Comparison of ENCODE assay signal across 8 mouse cellular contexts in the genomic region with DNA sequence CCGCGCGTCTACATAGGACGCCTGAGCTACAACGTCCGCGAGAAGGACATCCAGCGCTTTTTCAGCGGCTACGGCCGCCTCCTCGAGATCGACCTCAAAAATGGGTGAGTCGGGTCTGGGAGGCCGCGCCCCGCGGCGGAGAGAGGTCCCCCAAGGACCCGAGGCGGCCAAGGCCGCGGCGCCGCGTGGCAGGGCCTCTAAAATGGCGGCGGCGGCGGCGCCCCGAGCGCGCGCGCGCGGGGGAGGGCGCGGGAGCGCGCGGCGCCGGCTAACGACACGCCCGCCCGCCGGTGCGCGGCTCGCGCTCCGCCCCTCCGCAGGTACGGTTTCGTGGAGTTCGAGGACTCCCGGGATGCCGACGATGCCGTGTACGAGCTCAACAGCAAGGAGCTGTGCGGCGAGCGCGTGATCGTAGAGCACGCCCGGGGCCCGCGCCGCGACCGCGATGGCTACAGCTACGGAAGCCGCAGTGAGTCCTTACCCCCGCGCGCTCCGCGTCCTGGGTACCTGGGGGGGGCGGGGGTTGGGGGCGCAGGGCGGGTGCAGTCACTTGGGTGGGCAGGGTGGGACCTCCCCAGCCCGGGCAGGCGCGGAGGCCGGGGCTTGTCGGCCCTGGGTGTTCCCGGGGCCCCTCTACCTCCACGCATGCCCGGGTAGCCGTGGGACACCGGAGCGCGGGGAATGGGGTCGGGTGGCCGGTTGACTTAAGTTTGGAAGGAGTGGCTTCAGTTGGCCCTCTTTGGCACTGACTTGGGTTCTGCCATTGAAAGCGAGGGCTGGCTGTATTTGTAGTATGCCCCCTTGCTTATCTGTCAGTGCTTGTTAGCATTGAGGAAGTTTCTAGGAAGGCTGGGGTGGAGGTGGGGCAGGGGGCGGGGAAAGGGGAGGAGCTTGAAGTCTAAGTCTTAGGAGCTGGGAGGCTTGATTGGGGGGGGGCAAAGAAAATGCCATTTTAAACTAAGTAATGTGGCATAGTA. TPM values are rescaled to one million over a fixed set of nuclear protein-coding genes. Genes with fewer than 3 reads are reported as not detected.
A peak's percentile ranks its signal among the peaks of the same experiment; 100 is the strongest.
DNase-seq lines count a peak whose midpoint lies in the region; ATAC-seq and TF ChIP-seq lines count a peak whose summit lies in the region.

No protein-coding gene starts in this region.

- peak overlapping the region; percentile 88 for H3K4me2 ChIP-seq in hindbrain, postnatal 0 days (ENCODE audit: low read depth, low read length)

- H3K4me1 ChIP-seq in hindbrain, postnatal 0 days (ENCODE audit: insufficient read depth, low read length): peaks cover 7% of the 10 kb centered on the region

- peaks cover 31% of the 10 kb centered on the region for H3K36me3 ChIP-seq in hindbrain, postnatal 0 days (ENCODE audit: insufficient read depth, low read length)

- H3K27me3 ChIP-seq in hindbrain, postnatal 0 days (ENCODE audit: insufficient read depth, low read length): no peaks in the 10 kb centered on the region

- TF ChIP-seq CTCF in hindbrain, postnatal 0 days (IDR thresholded peaks at IDR 0.05; ENCODE audit: low read depth): no peak

- peak overlapping the region; percentile 96 for H3K4me3 ChIP-seq in hindbrain, postnatal 0 days (ENCODE audit: low read length)

- DNase-seq in adrenal gland, adult (ENCODE audit: inconsistent age in 2 of 2, low spot score in 1 of 2): peak; percentile 77 to 91
- peak; percentile 14 to 44 for DNase-seq in gastrocnemius, adult 8-10 months (ENCODE audit: low spot score in 2 of 2)
- DNase-seq in hindbrain, postnatal 0 days (ENCODE audit: low spot score): peak; percentile 82
- DNase-seq in left cerebral cortex, postnatal 25 days (ENCODE audit: low spot score in 2 of 2): peak; percentile 54 to 72
- DNase-seq in right cerebral cortex, postnatal 10 days (ENCODE audit: low spot score in 2 of 2): peak; percentile 76 to 77
- DNase-seq in urinary bladder, postnatal 36 days (ENCODE audit: low spot score in 2 of 2): peak; percentile 39 to 52

- peak overlapping the region; percentile 100 for H3K9ac ChIP-seq in hindbrain, postnatal 0 days (replicated peaks; ENCODE audit: low read length)

- WGBS in hindbrain, postnatal 0 days: under 1% methylated on average over 74 of the region's 103 CpGs

- H3K9me3 ChIP-seq in hindbrain, postnatal 0 days (ENCODE audit: low read length): no peaks in the 10 kb centered on the region

- peak; percentile 51 for ATAC-seq in common myeloid progenitor, adult 5-6 weeks (replicated peaks; ENCODE audit: low read depth, poor library complexity, severe bottlenecking)
- peak; percentile 61 for ATAC-seq in hindbrain, postnatal 0 days
- peak; percentile 53 for ATAC-seq in megakaryocyte-erythroid progenitor cell, adult 5-6 weeks (replicated peaks; ENCODE audit: low FRiP score, low TSS enrichment, poor library complexity, severe bottlenecking)

- intact Hi-C loops in left cerebral cortex, postnatal 25 days (cut with DNase I): loop anchor here (1.0 to 5.0 kb wide), 2 partner anchors 85 to 487 kb away; a partner anchor contains a TSS

- H3K27ac ChIP-seq in hindbrain, postnatal 0 days: peak overlapping the region; percentile 100

RNA-seq across cellular contexts. Expression of a gene that starts 0.6 kb away (rescaled TPM):
- total RNA-seq in common myeloid progenitor, adult 5-6 weeks (2017): 264 and 289 TPM in 2 replicates
- 10 to 100 TPM; 29.8 to 41.1 (median 32.9) TPM for total RNA-seq in gastrocnemius, adult 8-10 months (2022)
- 87.2 and 99.4 TPM in 2 replicates for total RNA-seq in hindbrain, postnatal 0 days (2014; rRNA removed)
- 124 and 135 TPM in 2 replicates for polyA plus RNA-seq in hindbrain, postnatal 0 days (2015; fragmentation: Nextera tagmentation; extraction: Ambion mirVana)
- total RNA-seq in left cerebral cortex, postnatal 25 days (2021): 100 to 1,000 TPM in 1 of 2 experiments, 10 to 100 TPM in 1; 99.0 to 105 TPM
- total RNA-seq in megakaryocyte-erythroid progenitor cell, adult 5-6 weeks (2014; fragmentation: Nextera tagmentation): 233 and 311 TPM in 2 replicates
- 286 and 303 TPM in 2 replicates for total RNA-seq in megakaryocyte-erythroid progenitor cell, adult 5-6 weeks (2017)

RNA-seq across cellular contexts. Expression of a gene that starts 11.3 kb away (rescaled TPM):
- not detected in 2 replicates for total RNA-seq in common myeloid progenitor, adult 5-6 weeks (2017)
- not detected for total RNA-seq in gastrocnemius, adult 8-10 months (2022)
- 10.9 and 38.4 TPM in 2 replicates for total RNA-seq in hindbrain, postnatal 0 days (2014; rRNA removed)
- polyA plus RNA-seq in hindbrain, postnatal 0 days (2015; fragmentation: Nextera tagmentation; extraction: Ambion mirVana): 7.5 and 8.1 TPM in 2 replicates
- 10 to 100 TPM; 19.1 to 23.6 TPM for total RNA-seq in left cerebral cortex, postnatal 25 days (2021)
- total RNA-seq in megakaryocyte-erythroid progenitor cell, adult 5-6 weeks (2014; fragmentation: Nextera tagmentation): 0.81 TPM in 1 of 2 replicates, not detected in the other
- total RNA-seq in megakaryocyte-erythroid progenitor cell, adult 5-6 weeks (2017): not detected in 2 replicates

RNA-seq across cellular contexts. Expression of a gene that starts 55.2 kb away (rescaled TPM):
- 1.1 TPM in 1 of 2 replicates, not detected in the other for total RNA-seq in common myeloid progenitor, adult 5-6 weeks (2017)
- not detected for total RNA-seq in gastrocnemius, adult 8-10 months (2022)
- 0.07 and 0.16 TPM in 2 replicates for total RNA-seq in hindbrain, postnatal 0 days (2014; rRNA removed)
- polyA plus RNA-seq in hindbrain, postnatal 0 days (2015; fragmentation: Nextera tagmentation; extraction: Ambion mirVana): 0.11 and 0.23 TPM in 2 replicates
- 1 to 10 TPM in 1 of 2 experiments, under 1 TPM in 1; 0.76 to 1.1 TPM for total RNA-seq in left cerebral cortex, postnatal 25 days (2021)
- total RNA-seq in megakaryocyte-erythroid progenitor cell, adult 5-6 weeks (2014; fragmentation: Nextera tagmentation): not detected in 2 replicates
- total RNA-seq in megakaryocyte-erythroid progenitor cell, adult 5-6 weeks (2017): not detected in 2 replicates

Comparison
In these comparisons a context has a peak if more than half of its experiments do, and no peak if none do; other contexts are left out.
1. Peak in every context shown above with its lines: DNase-seq, ATAC-seq, H3K4me3 ChIP-seq and H3K27ac ChIP-seq.
2. DNase-seq: peak in every context shown above with its lines; median percentile 84 in adrenal gland, adult; 82 in hindbrain, postnatal 0 days; 76 in right cerebral cortex, postnatal 10 days; 63 in left cerebral cortex, postnatal 25 days; 46 in urinary bladder, postnatal 36 days; 29 in gastrocnemius, adult 8-10 months.